Mouse (Mus musculus): ENCODE measurements around the gene Wdr1. TPM values are rescaled to one million over a fixed set of nuclear protein-coding genes. Genes with fewer than 3 reads are reported as not detected.

Wdr1 gene
- polyA plus RNA-seq, 1 experiment from 2014 or later: 206 TPM

DNA sequence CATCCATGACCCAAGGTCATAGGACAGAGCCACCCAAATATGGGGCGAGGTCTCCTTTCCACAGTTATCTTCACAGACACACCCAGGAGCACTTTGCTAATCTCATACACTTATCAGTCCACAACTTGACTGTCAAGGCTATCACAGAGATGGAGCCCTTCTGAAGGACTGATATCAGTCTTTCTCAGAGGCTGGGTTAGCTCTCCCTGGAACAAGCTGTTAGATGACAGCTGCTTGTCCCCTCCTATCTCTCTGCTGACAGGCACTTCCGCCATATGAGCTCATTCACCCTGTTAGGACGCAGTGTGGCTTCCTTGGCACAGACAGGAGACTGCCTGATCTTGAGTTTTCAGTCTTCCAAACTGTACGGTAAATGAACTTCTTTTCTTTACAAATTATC, 53.5 kb downstream of the Wdr1 start:
- 92% methylated on average over 4 of the region's 4 CpGs for WGBS
- Histone ChIP-seq H3K27ac (no peak overlapping the region), H3K4me3 (no peak overlapping the region), H3K9me3 (no peaks in the 10 kb centered on the region), H3K4me1 (peaks cover 8% of the 10 kb centered on the region), H3K27me3 (no peaks in the 10 kb centered on the region), H3K36me3 (no peaks in the 10 kb centered on the region), H3K4me2 (replicated peaks) (no peak overlapping the region), H3K9ac (no peak overlapping the region)
- ATAC-seq (ENCODE audit: low FRiP score, low read depth): no peak

DNA sequence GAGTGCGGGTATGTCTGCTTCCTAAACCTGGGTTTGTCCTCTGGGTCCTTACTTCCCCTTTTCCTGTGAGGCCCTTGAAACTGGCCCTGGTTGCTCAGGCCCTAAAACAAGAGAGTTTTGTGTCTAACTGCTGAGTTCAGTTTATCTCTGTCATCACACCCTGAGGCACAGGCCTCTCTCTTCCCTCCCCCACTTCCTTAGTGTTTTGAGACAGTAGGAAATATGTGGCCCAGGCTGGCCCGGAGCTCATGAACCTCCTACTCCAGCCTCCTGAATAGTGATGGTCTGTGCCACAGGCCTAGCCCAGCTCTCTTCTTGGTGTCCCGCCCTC, 57.6 kb downstream of the Wdr1 start:
- no peak overlapping the region for H3K9ac ChIP-seq
- H3K4me2 ChIP-seq (replicated peaks): no peak overlapping the region
- no peaks in the 10 kb centered on the region for H3K9me3 ChIP-seq
- peaks cover 14% of the 10 kb centered on the region for H3K4me1 ChIP-seq
- no peaks in the 10 kb centered on the region for H3K27me3 ChIP-seq
- ATAC-seq (ENCODE audit: low FRiP score, low read depth): no peak
- 62% methylated on average over 3 of the region's 3 CpGs for WGBS
- H3K27ac ChIP-seq: no peak overlapping the region
- H3K4me3 ChIP-seq: no peak overlapping the region
- no peaks in the 10 kb centered on the region for H3K36me3 ChIP-seq

DNA sequence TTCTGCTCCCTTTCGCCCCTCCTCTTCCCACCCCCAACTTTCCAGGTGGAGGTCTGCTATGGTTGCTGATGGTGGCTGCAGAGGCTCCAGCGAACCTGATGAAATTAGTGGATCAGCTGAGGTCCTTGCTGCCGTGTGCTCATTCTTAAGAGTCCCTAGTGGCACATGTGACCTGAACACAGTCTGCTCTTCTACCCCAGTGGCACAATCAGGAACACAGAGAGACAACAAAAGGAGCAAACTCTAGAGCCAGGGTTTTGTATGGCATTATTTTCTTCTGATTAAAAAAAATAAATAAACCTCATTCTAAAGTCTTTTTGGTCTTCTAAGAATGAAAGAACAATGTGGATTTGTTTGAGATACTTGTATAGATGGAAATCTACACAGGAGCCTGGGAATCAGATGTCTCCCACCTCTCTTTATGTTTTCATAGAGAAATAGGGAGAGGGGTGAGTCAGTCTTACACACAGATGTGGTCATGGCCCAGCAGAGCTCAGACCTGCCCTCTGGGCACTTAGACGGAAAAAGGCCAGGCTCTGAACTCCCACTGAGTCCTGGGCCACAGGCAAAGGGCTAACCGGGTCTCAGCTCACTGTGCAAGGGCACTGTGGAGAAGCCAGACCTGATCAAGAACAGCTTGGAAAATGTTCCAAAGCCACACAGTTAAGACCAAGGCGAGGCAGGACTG, 58.1 kb downstream of the Wdr1 start:
- no peak overlapping the region for H3K4me2 ChIP-seq (replicated peaks)
- 47% methylated on average over 6 of the region's 6 CpGs for WGBS
- H3K9ac ChIP-seq: no peak overlapping the region
- H3K4me1 ChIP-seq: peaks cover 14% of the 10 kb centered on the region
- H3K36me3 ChIP-seq: no peaks in the 10 kb centered on the region
- no peak overlapping the region for H3K4me3 ChIP-seq
- H3K27ac ChIP-seq: no peak overlapping the region
- H3K27me3 ChIP-seq: no peaks in the 10 kb centered on the region
- H3K9me3 ChIP-seq: no peaks in the 10 kb centered on the region
- ATAC-seq (ENCODE audit: low FRiP score, low read depth): no peak

DNA sequence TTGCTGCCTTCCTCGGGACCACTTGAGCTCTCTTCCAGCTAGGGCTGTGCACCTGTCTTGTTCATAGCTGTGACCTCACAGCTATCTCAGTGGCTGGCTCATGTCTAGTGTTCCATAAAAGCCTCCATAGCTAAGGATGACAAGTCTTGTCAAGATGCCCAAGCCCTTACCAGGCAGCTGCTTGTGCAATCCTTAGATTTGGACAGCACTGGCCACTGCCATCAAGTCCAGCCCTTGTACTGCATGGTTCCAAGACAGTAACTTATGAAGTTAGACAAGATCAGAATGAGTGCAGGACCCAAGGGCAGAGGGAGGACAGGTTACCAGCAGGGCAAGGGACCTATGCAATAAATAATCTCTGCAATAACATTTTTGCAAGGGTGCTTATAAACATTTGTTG, 58.9 kb downstream of the Wdr1 start:
- Histone ChIP-seq H3K9ac (no peak overlapping the region), H3K27me3 (no peaks in the 10 kb centered on the region), H3K36me3 (no peaks in the 10 kb centered on the region), H3K9me3 (no peaks in the 10 kb centered on the region), H3K4me1 (peaks cover 14% of the 10 kb centered on the region), H3K4me3 (no peak overlapping the region), H3K4me2 (replicated peaks) (no peak overlapping the region), H3K27ac (no peak overlapping the region)
- ATAC-seq (ENCODE audit: low FRiP score, low read depth): no peak
- WGBS: 71% methylated on average over 1 of the region's 1 CpGs

DNA sequence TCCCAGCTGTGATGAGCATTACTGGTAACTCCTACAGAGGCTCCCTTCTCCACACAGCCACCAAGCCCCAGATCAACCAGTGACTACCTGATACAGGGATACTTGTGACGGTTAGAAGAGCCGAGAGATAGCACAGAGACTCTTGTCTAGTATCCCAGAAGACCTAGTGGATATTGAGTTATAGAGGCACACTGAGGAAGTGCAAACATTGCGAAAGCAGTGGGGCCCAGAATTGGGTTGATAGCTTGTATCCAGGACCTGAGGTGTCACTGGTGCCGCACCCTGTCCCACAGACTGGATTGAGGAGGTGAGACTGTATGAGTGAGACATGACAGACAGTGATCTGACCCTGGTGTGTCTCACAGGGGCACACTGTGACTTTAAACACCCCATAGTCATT, 60.0 kb downstream of the Wdr1 start, which contains the start of gene Slc2a9:
Gene Slc2a9, minus strand, starts transcription at position 152 of the 400 bp plus-strand sequence.
- Histone ChIP-seq H3K36me3 (no peaks in the 10 kb centered on the region), H3K4me3 (no peak within 1 kb of the TSS), H3K27me3 (no peaks in the 10 kb centered on the region), H3K4me2 (replicated peaks) (no peak within 1 kb of the TSS), H3K27ac (no peak within 1 kb of the TSS), H3K9me3 (no peaks in the 10 kb centered on the region), H3K4me1 (peaks cover 14% of the 10 kb centered on the region), H3K9ac (no peak within 1 kb of the TSS)
- no peak for ATAC-seq (ENCODE audit: low FRiP score, low read depth)
- 85% methylated on average over 4 of the region's 4 CpGs for WGBS

DNA sequence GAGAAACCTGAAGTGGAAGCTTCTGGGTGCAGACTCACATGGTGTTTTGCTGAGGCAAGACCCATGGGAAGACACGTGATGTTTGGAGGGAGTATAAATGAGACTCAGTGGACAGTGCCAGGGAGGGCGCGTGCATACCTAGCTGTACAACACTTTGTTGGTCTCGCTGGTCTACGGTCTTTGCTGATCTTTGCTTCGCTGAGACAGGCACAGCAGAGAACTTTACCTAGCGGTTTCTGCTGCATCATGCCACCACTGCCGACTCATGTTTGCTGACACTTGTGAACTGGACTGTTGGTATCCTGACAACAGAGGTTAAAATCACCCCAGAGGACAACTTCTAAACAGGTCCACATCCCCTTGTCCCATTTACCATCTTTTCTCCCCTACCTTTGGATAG, 63.0 kb downstream of the Wdr1 start:
- H3K27ac ChIP-seq: no peak overlapping the region
- ATAC-seq (ENCODE audit: low FRiP score, low read depth): no peak
- no peaks in the 10 kb centered on the region for H3K27me3 ChIP-seq
- no peak overlapping the region for H3K4me3 ChIP-seq
- peaks cover 10% of the 10 kb centered on the region for H3K4me1 ChIP-seq
- no peak overlapping the region for H3K4me2 ChIP-seq (replicated peaks)
- H3K36me3 ChIP-seq: no peaks in the 10 kb centered on the region
- no peak overlapping the region for H3K9ac ChIP-seq
- WGBS: 90% methylated on average over 8 of the region's 8 CpGs
- H3K9me3 ChIP-seq: no peaks in the 10 kb centered on the region

DNA sequence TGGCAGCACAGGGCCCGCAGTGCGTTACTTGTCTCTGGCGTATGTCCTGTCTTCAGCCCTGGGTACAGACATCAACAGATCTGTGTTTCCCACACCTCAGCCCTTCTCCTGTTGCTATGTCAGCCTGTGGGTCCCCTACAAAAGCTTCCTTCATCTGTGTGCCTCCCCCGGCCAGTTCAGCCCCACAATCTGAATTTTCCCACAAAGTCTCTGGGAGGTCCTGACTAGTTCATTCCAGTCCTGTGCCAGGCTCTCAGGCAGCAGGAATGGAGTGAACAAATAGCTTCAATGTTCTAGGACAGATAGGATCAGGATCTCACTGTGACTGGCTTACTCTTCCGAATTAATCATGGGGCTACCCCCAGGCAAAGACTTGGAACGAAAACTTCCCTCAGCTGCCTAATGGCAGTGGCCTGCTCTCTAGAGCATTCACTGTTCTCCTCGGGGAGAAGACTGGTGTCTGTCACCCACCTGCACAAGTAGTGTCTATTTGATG, 63.7 kb downstream of the Wdr1 start:
- no peaks in the 10 kb centered on the region for H3K9me3 ChIP-seq
- WGBS: 78% methylated on average over 7 of the region's 7 CpGs

DNA sequence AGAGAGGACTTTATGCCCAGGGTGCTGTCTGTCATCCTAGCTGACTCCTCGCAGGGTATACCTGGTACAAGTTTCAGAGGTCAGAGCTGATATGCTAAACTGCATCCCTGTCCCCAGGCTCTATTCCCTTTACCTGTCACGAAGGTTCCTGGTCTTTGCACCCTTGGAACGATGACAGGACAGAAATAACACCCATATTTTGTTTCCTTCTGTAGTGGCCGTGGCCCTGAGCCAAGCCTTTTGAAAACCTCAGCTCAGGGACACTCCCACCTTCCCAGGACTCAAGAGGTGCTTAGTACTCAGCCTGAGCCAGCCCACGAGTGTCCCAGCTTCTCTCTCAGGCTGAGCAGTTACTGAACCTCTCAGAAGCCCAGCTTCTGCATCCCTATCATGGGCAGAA, 64.5 kb downstream of the Wdr1 start:
- no peak overlapping the region for H3K27ac ChIP-seq
- ATAC-seq (ENCODE audit: low FRiP score, low read depth): no peak
- no peaks in the 10 kb centered on the region for H3K36me3 ChIP-seq
- WGBS: 73% methylated on average over 5 of the region's 5 CpGs
- H3K4me2 ChIP-seq (replicated peaks): no peak overlapping the region
- no peak overlapping the region for H3K4me3 ChIP-seq
- no peaks in the 10 kb centered on the region for H3K9me3 ChIP-seq
- no peaks in the 10 kb centered on the region for H3K27me3 ChIP-seq
- no peaks in the 10 kb centered on the region for H3K4me1 ChIP-seq
- H3K9ac ChIP-seq: no peak overlapping the region

More for the DNA sequence above, 63.7 kb downstream of the Wdr1 start:
- H3K27me3 ChIP-seq: no peaks in the 10 kb centered on the region
- ATAC-seq (ENCODE audit: low FRiP score, low read depth): peak; percentile 28; the same call in 1 of the 2 replicates
- H3K4me1 ChIP-seq: peaks cover 5% of the 10 kb centered on the region; the same call in 1 of the 2 replicates
- no peaks in the 10 kb centered on the region for H3K36me3 ChIP-seq
- no peak overlapping the region for H3K9ac ChIP-seq
- H3K27ac ChIP-seq: no peak overlapping the region
- no peak overlapping the region for H3K4me3 ChIP-seq
- H3K4me2 ChIP-seq (replicated peaks): no peak overlapping the region

DNA sequence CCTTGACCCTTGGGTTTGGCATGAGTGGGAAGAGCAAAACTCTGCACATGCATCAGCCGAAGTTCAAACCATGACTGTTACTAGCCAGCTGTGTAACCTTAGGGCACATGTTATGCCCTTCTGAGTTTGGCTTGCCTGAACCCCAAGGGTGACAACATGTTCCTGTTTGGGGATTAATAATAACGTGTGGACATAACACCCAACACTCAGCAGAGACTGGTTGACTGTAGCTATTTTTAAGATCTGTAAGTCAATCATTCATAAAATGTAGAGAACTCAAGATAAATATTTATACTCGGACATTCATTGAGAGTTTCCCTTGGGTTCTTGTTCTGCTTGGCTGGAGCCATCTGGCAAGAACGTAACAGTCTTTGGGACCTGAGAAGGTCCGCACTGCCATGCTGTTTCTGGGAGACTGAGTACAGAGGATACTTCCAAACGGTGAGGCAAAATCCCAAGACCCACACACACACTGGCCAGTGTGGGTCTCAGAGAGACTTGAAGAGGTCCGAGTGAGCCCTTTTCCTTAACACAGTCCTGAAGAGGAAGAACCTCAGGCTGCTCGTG, 66.4 kb downstream of the Wdr1 start:
- 85% methylated on average over 8 of the region's 8 CpGs for WGBS
- Histone ChIP-seq H3K4me1 (no peaks in the 10 kb centered on the region), H3K4me2 (replicated peaks) (no peak overlapping the region), H3K27me3 (no peaks in the 10 kb centered on the region), H3K27ac (no peak overlapping the region), H3K9ac (no peak overlapping the region), H3K9me3 (no peaks in the 10 kb centered on the region), H3K36me3 (no peaks in the 10 kb centered on the region), H3K4me3 (no peak overlapping the region)
- ATAC-seq (ENCODE audit: low FRiP score, low read depth): no peak

DNA sequence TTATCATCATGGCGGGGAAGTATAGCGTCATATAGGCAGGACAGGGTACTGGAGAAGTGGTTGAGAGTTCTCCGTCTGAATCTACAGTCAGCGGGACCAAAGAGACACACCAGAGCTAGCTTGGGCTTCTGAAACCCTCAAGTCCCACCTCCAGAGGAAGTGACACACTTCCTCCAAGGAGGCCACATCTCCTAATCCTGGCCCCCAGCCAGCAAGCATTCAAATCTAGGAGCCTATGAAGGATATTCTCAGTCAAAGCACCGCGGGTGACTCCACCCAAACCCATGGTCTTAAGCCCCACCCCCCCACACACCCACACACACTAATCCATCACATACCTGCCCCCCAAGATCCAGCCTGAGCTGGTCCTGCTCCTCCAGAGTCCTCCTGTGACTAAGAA, 69.1 kb downstream of the Wdr1 start:
- H3K4me3 ChIP-seq: no peak overlapping the region
- H3K36me3 ChIP-seq: no peaks in the 10 kb centered on the region
- 93% methylated on average over 6 of the region's 6 CpGs for WGBS
- H3K4me1 ChIP-seq: no peaks in the 10 kb centered on the region
- no peak overlapping the region for H3K4me2 ChIP-seq (replicated peaks)
- no peaks in the 10 kb centered on the region for H3K27me3 ChIP-seq
- no peak for ATAC-seq (ENCODE audit: low FRiP score, low read depth)
- no peak overlapping the region for H3K9ac ChIP-seq
- no peaks in the 10 kb centered on the region for H3K9me3 ChIP-seq
- no peak overlapping the region for H3K27ac ChIP-seq

DNA sequence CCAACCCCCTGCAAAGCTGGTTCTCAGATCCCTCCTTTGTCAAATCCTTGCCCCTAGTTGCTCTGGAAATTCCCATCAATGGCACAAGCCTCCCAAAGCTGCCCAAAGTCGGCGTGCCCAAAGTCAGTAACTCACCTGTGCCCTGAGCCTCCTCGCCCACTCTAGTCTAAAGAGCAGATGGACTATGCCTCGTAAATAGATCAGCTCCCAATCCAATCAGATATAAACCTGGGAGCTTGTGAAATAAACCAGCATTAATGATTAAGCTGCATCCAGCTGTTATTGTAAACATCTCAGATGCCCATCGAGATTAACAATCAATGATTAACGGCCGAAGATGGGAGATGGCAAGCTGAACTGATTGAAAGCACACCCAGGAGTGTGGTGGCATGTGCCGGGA, 71.3 kb downstream of the Wdr1 start:
- no peak overlapping the region for H3K4me2 ChIP-seq (replicated peaks)
- 72% methylated on average over 8 of the region's 8 CpGs for WGBS
- H3K4me3 ChIP-seq: no peak overlapping the region
- H3K27me3 ChIP-seq: no peaks in the 10 kb centered on the region
- no peak overlapping the region for H3K9ac ChIP-seq
- no peak for ATAC-seq (ENCODE audit: low FRiP score, low read depth)
- H3K9me3 ChIP-seq: no peaks in the 10 kb centered on the region
- H3K27ac ChIP-seq: no peak overlapping the region
- H3K4me1 ChIP-seq: no peaks in the 10 kb centered on the region
- H3K36me3 ChIP-seq: no peaks in the 10 kb centered on the region

DNA sequence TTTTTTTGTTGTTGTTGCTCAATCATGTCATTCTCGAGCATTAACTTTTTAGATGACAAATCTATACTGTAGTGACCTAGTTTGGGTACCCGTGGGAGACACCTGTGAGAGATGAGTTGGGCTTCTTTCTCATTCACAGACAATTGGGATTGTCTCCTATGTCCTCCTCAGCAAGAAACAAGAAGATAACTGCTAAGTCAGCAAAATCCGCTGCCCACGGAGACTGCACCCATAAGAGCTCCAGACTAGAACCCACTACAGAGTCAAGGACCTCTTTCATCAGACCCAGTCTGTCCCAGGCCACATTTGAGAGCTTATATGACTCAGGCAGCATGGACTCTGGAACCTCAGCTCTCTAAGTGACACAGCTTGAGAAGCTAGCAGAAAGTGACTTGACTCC, 73.3 kb downstream of the Wdr1 start:
- no peak for ATAC-seq (ENCODE audit: low FRiP score, low read depth)
- H3K9me3 ChIP-seq: no peaks in the 10 kb centered on the region
- no peak overlapping the region for H3K4me3 ChIP-seq
- no peak overlapping the region for H3K27ac ChIP-seq
- no peak overlapping the region for H3K4me2 ChIP-seq (replicated peaks)
- H3K36me3 ChIP-seq: no peaks in the 10 kb centered on the region
- no peak overlapping the region for H3K9ac ChIP-seq
- H3K27me3 ChIP-seq: no peaks in the 10 kb centered on the region
- H3K4me1 ChIP-seq: no peaks in the 10 kb centered on the region
- 85% methylated on average over 4 of the region's 4 CpGs for WGBS
